Mouse (Mus musculus) layer of hippocampus, adult 9-11 months (tissue): ENCODE measurements around the gene Pigb.

ENCODE experiments used
- DNase-seq: peaks from one replicate; pipeline ENCODE4 v3.0.0; 2022

Pigb gene

GRCm38 (mm10) chr9:73045204-73045603 lies 5.0 kb upstream of the Pigb start:
- no peak for DNase-seq

- DNase-seq = peak; percentile 81
Measured at GRCm38 (mm10) chr9:73044146-73045079, 4.2 kb upstream of the Pigb start, which contains the start of gene Rab27a. TSS of gene Rab27a (plus strand) at chr9:73044854.

- DNase-seq = peak; percentile 91
Measured at GRCm38 (mm10) chr9:73039222-73039945, 794 bp downstream of the Pigb start.

- DNase-seq = no peak
Measured at GRCm38 (mm10) chr9:73033406-73033805, 6.8 kb downstream of the Pigb start.

GRCm38 (mm10) chr9:73031421-73031820 lies 8.8 kb downstream of the Pigb start:
- DNase-seq = no peak

GRCm38 (mm10) chr9:73030443-73030842 lies 9.7 kb downstream of the Pigb start:
- DNase-seq = no peak

- peak; percentile 27 for DNase-seq
Measured at GRCm38 (mm10) chr9:73025818-73026636, 14.2 kb downstream of the Pigb start.

GRCm38 (mm10) chr9:73020566-73021097 lies 19.5 kb downstream of the Pigb start:
- no peak for DNase-seq

- DNase-seq = no peak
Measured at GRCm38 (mm10) chr9:73019841-73020240, 20.3 kb downstream of the Pigb start.

- DNase-seq = peak; percentile 50
Measured at GRCm38 (mm10) chr9:73014724-73015123, 25.5 kb downstream of the Pigb start.

- DNase-seq = no peak
Measured at GRCm38 (mm10) chr9:73012629-73013028, 27.5 kb downstream of the Pigb start.

- DNase-seq = no peak
Measured at GRCm38 (mm10) chr9:73008384-73008783, 31.8 kb downstream of the Pigb start.

- no peak for DNase-seq
Measured at GRCm38 (mm10) chr9:73006175-73006574, 34.0 kb downstream of the Pigb start.

- DNase-seq = no peak
Measured at GRCm38 (mm10) chr9:73005106-73005505, 35.1 kb downstream of the Pigb start.

GRCm38 (mm10) chr9:73004076-73004475 lies 36.1 kb downstream of the Pigb start:
- DNase-seq = no peak

- DNase-seq = no peak
Measured at GRCm38 (mm10) chr9:73002177-73002576, 38.0 kb downstream of the Pigb start.

- no peak for DNase-seq
Measured at GRCm38 (mm10) chr9:73001314-73002011, 38.7 kb downstream of the Pigb start.

GRCm38 (mm10) chr9:73000487-73000886 lies 39.7 kb downstream of the Pigb start:
- DNase-seq = no peak

- no peak for DNase-seq
Measured at GRCm38 (mm10) chr9:72996806-72997205, 43.4 kb downstream of the Pigb start.

GRCm38 (mm10) chr9:72996167-72996566 lies 44.0 kb downstream of the Pigb start:
- DNase-seq = no peak

GRCm38 (mm10) chr9:72992576-72992975 lies 47.6 kb downstream of the Pigb start:
- DNase-seq = no peak

GRCm38 (mm10) chr9:72991420-72991819 lies 48.8 kb downstream of the Pigb start:
- no peak for DNase-seq
